17 mouse cellular contexts compared by ENCODE assay signal in genomic region chr9:47770836-47771235, GRCm38 (mm10).
DNase-seq lines count a peak whose midpoint lies in the region; ATAC-seq lines count a peak whose summit lies in the region.
"Had no signal": no experiment of that assay in that cellular context is flagged by ENCODE, and none has a peak within 500 bp of the region (broad histone marks: within the 10 kb centered on the region; RNA-seq: fewer than 3 reads in every experiment).

No protein-coding gene starts in this region.

- H3K27ac ChIP-seq in forebrain, embryonic 14.5 days (ENCODE audit: low read depth, low read length), result no peak overlapping the region
- no peak overlapping the region for H3K27ac ChIP-seq in forebrain, embryonic 11.5 days (ENCODE audit: low read depth, low read length)
- H3K27ac ChIP-seq in intestine, embryonic 15.5 days, result no peak overlapping the region
- H3K27ac ChIP-seq in intestine, embryonic 16.5 days (ENCODE audit: low read length), result no peak overlapping the region
- 0 out of 2 replicates have a peak overlapping the region, but pooled peaks have one; percentile 8 for H3K27ac ChIP-seq in midbrain, embryonic 14.5 days (replicated peaks; ENCODE audit: low read depth, low read length)
- H3K27ac ChIP-seq in midbrain, embryonic 11.5 days (ENCODE audit: low read depth, low read length), result no peak overlapping the region
- H3K27ac ChIP-seq: embryonic facial prominence, embryonic 12.5 days; forebrain, embryonic 12.5 days; heart, embryonic 15.5 days; liver, embryonic 14.5 days; midbrain, embryonic 10.5 days had no signal

- H3K4me2 ChIP-seq in forebrain, embryonic 14.5 days (ENCODE audit: low read length), result no peak overlapping the region
- H3K4me2 ChIP-seq in forebrain, embryonic 11.5 days (ENCODE audit: low read depth, low read length, severe bottlenecking), result no peak overlapping the region
- H3K4me2 ChIP-seq in intestine, embryonic 15.5 days (replicated peaks), result peak overlapping the region; percentile 3; the same call in 1 of the 2 replicates
- no peak overlapping the region for H3K4me2 ChIP-seq in intestine, embryonic 16.5 days (ENCODE audit: low read depth, low read length)
- H3K4me2 ChIP-seq in midbrain, embryonic 14.5 days (ENCODE audit: low read length), result no peak overlapping the region
- H3K4me2 ChIP-seq in midbrain, embryonic 11.5 days, result no peak overlapping the region
- H3K4me2 ChIP-seq: embryonic facial prominence, embryonic 12.5 days; forebrain, embryonic 12.5 days; heart, embryonic 15.5 days had no signal

- intact Hi-C loops in left cerebral cortex, postnatal 36 days (cut with DNase I), result no loop called here

- H3K27me3 ChIP-seq in forebrain, embryonic 14.5 days (replicated peaks; ENCODE audit: control insufficient read depth, insufficient read depth, low read length), result no peaks in the 10 kb centered on the region
- no peaks in the 10 kb centered on the region for H3K27me3 ChIP-seq in forebrain, embryonic 11.5 days (ENCODE audit: control insufficient read depth, insufficient read depth, low read length)
- H3K27me3 ChIP-seq in intestine, embryonic 15.5 days (replicated peaks), result no peaks in the 10 kb centered on the region
- no peaks in the 10 kb centered on the region for H3K27me3 ChIP-seq in intestine, embryonic 16.5 days (replicated peaks; ENCODE audit: control insufficient read depth, insufficient read depth, low read length)
- no peaks in the 10 kb centered on the region for H3K27me3 ChIP-seq in midbrain, embryonic 14.5 days (ENCODE audit: control insufficient read depth, insufficient read depth, low read length)
- no peaks in the 10 kb centered on the region for H3K27me3 ChIP-seq in midbrain, embryonic 11.5 days (ENCODE audit: control insufficient read depth, insufficient read depth, low read length)
- H3K27me3 ChIP-seq: embryonic facial prominence, embryonic 12.5 days; forebrain, embryonic 12.5 days; heart, embryonic 15.5 days had no signal

- H3K9ac ChIP-seq in forebrain, embryonic 14.5 days (ENCODE audit: low read length), result no peak overlapping the region; the same call in 1 of the 2 replicates
- no peak overlapping the region for H3K9ac ChIP-seq in forebrain, embryonic 11.5 days (ENCODE audit: low read length)
- H3K9ac ChIP-seq in intestine, embryonic 15.5 days, result no peak overlapping the region
- no peak overlapping the region for H3K9ac ChIP-seq in intestine, embryonic 16.5 days (ENCODE audit: low read depth, low read length)
- H3K9ac ChIP-seq in midbrain, embryonic 14.5 days (replicated peaks; ENCODE audit: low read length), result no peak overlapping the region
- no peak overlapping the region for H3K9ac ChIP-seq in midbrain, embryonic 11.5 days (ENCODE audit: low read length)
- H3K9ac ChIP-seq: embryonic facial prominence, embryonic 12.5 days; forebrain, embryonic 12.5 days; heart, embryonic 15.5 days; liver, embryonic 14.5 days had no signal

- no peaks in the 10 kb centered on the region for H3K9me3 ChIP-seq in forebrain, embryonic 14.5 days (replicated peaks; ENCODE audit: control insufficient read depth, low read length)
- no peaks in the 10 kb centered on the region for H3K9me3 ChIP-seq in forebrain, embryonic 11.5 days (ENCODE audit: control insufficient read depth, low read length)
- no peaks in the 10 kb centered on the region for H3K9me3 ChIP-seq in intestine, embryonic 15.5 days
- no peaks in the 10 kb centered on the region for H3K9me3 ChIP-seq in intestine, embryonic 16.5 days (ENCODE audit: control insufficient read depth, low read length)
- no peaks in the 10 kb centered on the region for H3K9me3 ChIP-seq in midbrain, embryonic 14.5 days (ENCODE audit: control insufficient read depth, low read length)
- no peaks in the 10 kb centered on the region for H3K9me3 ChIP-seq in midbrain, embryonic 11.5 days (ENCODE audit: control insufficient read depth, low read length)
- H3K9me3 ChIP-seq: embryonic facial prominence, embryonic 12.5 days; forebrain, embryonic 12.5 days; heart, embryonic 15.5 days; midbrain, embryonic 10.5 days had no signal

- DNase-seq in forebrain, embryonic 14.5 days (ENCODE audit: low spot score), result peak; percentile 63
- no peak for DNase-seq in forebrain, embryonic 11.5 days (ENCODE audit: low spot score)
- no peak for DNase-seq in midbrain, embryonic 14.5 days
- DNase-seq in midbrain, embryonic 11.5 days (ENCODE audit: low spot score, missing footprints), result no peak
- DNase-seq in mesoderm, embryonic 11.5 days (ENCODE audit: low read depth, low spot score), result peak; percentile 19
- no peak for DNase-seq in left cerebral cortex, postnatal 36 days (ENCODE audit: low spot score in 2 of 2)
- DNase-seq: adrenal gland, adult 8-10 months; cerebellum, postnatal 36 days; gastrocnemius, postnatal 14 days; kidney, adult 2 months had no signal

- H3K4me1 ChIP-seq in forebrain, embryonic 14.5 days (ENCODE audit: control insufficient read depth, insufficient read depth, low read length), result peaks cover 12% of the 10 kb centered on the region
- peaks cover 3% of the 10 kb centered on the region; the same call in 1 of the 2 replicates for H3K4me1 ChIP-seq in forebrain, embryonic 11.5 days (replicated peaks; ENCODE audit: control insufficient read depth, insufficient read depth, low read length)
- peaks cover 14% of the 10 kb centered on the region; the same call in 1 of the 2 replicates for H3K4me1 ChIP-seq in intestine, embryonic 15.5 days (replicated peaks)
- H3K4me1 ChIP-seq in intestine, embryonic 16.5 days (ENCODE audit: control insufficient read depth, insufficient read depth, low read length), result 0 out of 2 replicates have a peak, but pooled peaks cover 9% of the 10 kb centered on the region
- H3K4me1 ChIP-seq in midbrain, embryonic 14.5 days (ENCODE audit: control insufficient read depth, insufficient read depth, low read length), result peaks cover 22% of the 10 kb centered on the region; the same call in 1 of the 2 replicates
- no peaks in the 10 kb centered on the region for H3K4me1 ChIP-seq in midbrain, embryonic 11.5 days (ENCODE audit: control insufficient read depth, insufficient read depth, low read length)

- WGBS in forebrain, embryonic 14.5 days, result 42% methylated on average over 11 of the region's 11 CpGs
- 69% methylated on average over 11 of the region's 11 CpGs for WGBS in forebrain, embryonic 11.5 days
- 38% methylated on average over 11 of the region's 11 CpGs for WGBS in intestine, embryonic 15.5 days
- WGBS in intestine, embryonic 16.5 days, result 43% methylated on average over 11 of the region's 11 CpGs
- 60% methylated on average over 11 of the region's 11 CpGs for WGBS in midbrain, embryonic 14.5 days
- WGBS in midbrain, embryonic 11.5 days, result 71% methylated on average over 11 of the region's 11 CpGs

- ATAC-seq in forebrain, embryonic 14.5 days, result no peak
- no peak for ATAC-seq in forebrain, embryonic 11.5 days (replicated peaks; ENCODE audit: low FRiP score)
- ATAC-seq in intestine, embryonic 15.5 days, result no peak
- no peak for ATAC-seq in intestine, embryonic 16.5 days
- ATAC-seq in midbrain, embryonic 14.5 days (ENCODE audit: low FRiP score, low TSS enrichment), result no peak
- no peak for ATAC-seq in midbrain, embryonic 11.5 days (ENCODE audit: low FRiP score)

- H3K36me3 ChIP-seq in forebrain, embryonic 14.5 days (ENCODE audit: control insufficient read depth, insufficient read depth, low read length), result no peaks in the 10 kb centered on the region
- H3K36me3 ChIP-seq in forebrain, embryonic 11.5 days (ENCODE audit: control insufficient read depth, insufficient read depth, low read length), result no peaks in the 10 kb centered on the region
- no peaks in the 10 kb centered on the region for H3K36me3 ChIP-seq in intestine, embryonic 15.5 days
- H3K36me3 ChIP-seq in intestine, embryonic 16.5 days (ENCODE audit: control insufficient read depth, insufficient read depth, low read length), result no peaks in the 10 kb centered on the region
- no peaks in the 10 kb centered on the region for H3K36me3 ChIP-seq in midbrain, embryonic 14.5 days (ENCODE audit: control insufficient read depth, insufficient read depth, low read length)
- H3K36me3 ChIP-seq in midbrain, embryonic 11.5 days (ENCODE audit: control insufficient read depth, insufficient read depth, low read length), result no peaks in the 10 kb centered on the region
- H3K36me3 ChIP-seq: embryonic facial prominence, embryonic 12.5 days; forebrain, embryonic 12.5 days; heart, embryonic 15.5 days; midbrain, embryonic 10.5 days had no signal

- H3K4me3 ChIP-seq in forebrain, embryonic 14.5 days (ENCODE audit: low read depth, low read length), result no peak overlapping the region
- H3K4me3 ChIP-seq in forebrain, embryonic 11.5 days (ENCODE audit: low read depth, low read length), result no peak overlapping the region
- H3K4me3 ChIP-seq in intestine, embryonic 15.5 days (replicated peaks), result no peak overlapping the region
- no peak overlapping the region for H3K4me3 ChIP-seq in intestine, embryonic 16.5 days (ENCODE audit: low read length)
- no peak overlapping the region for H3K4me3 ChIP-seq in midbrain, embryonic 14.5 days (replicated peaks; ENCODE audit: low read depth, low read length)
- H3K4me3 ChIP-seq in midbrain, embryonic 11.5 days (ENCODE audit: low read depth, low read length), result no peak overlapping the region
- H3K4me3 ChIP-seq: embryonic facial prominence, embryonic 12.5 days; forebrain, embryonic 12.5 days; heart, embryonic 15.5 days; midbrain, embryonic 10.5 days had no signal

Comparison
In these comparisons a context has a peak if more than half of its experiments do, and no peak if none do; other contexts are left out.
1. DNase-seq: peak in forebrain, embryonic 14.5 days (single experiment) and mesoderm, embryonic 11.5 days (single experiment); none in forebrain, embryonic 11.5 days (single experiment), midbrain, embryonic 14.5 days (single experiment), midbrain, embryonic 11.5 days (single experiment) and left cerebral cortex, postnatal 36 days (0 of 2).